Mouse (Mus musculus): ENCODE measurements around the gene Vps4a. TPM values are rescaled to one million over a fixed set of nuclear protein-coding genes. Genes with fewer than 3 reads are reported as not detected.
A peak's percentile ranks its signal among the peaks of the same experiment; 100 is the strongest.
"Not testable (repeated sequence)": the region's sequence is repeated elsewhere in the genome, so short reads cannot be mapped to it uniquely, and the experiment has no call there.

Gene Vps4a
- polyA plus RNA-seq, 1 experiment from 2014 or later, result 96.9 TPM

GRCm38 (mm10) chr8:107029310-107029709 is 1.7 kb upstream of the Vps4a start:
- no peak overlapping the region for H3K27ac ChIP-seq
- no peaks in the 10 kb centered on the region for H3K36me3 ChIP-seq (replicated peaks)
- WGBS, result 81% methylated on average over 3 of the region's 3 CpGs
- no peaks in the 10 kb centered on the region for H3K9me3 ChIP-seq
- no peak overlapping the region for H3K4me2 ChIP-seq
- peaks cover 18% of the 10 kb centered on the region for H3K4me1 ChIP-seq
- no peak for ATAC-seq (ENCODE audit: low FRiP score)
- H3K9ac ChIP-seq, result no peak overlapping the region
- no peaks in the 10 kb centered on the region for H3K27me3 ChIP-seq
- H3K4me3 ChIP-seq (replicated peaks), result no peak overlapping the region

- no peak for ATAC-seq (ENCODE audit: low FRiP score)
- Histone ChIP-seq H3K4me3 (replicated peaks) (no peak overlapping the region), H3K36me3 (replicated peaks) (no peaks in the 10 kb centered on the region), H3K27ac (no peak overlapping the region), H3K9me3 (no peaks in the 10 kb centered on the region), H3K27me3 (no peaks in the 10 kb centered on the region), H3K9ac (no peak overlapping the region), H3K4me2 (no peak overlapping the region), H3K4me1 (peaks cover 18% of the 10 kb centered on the region)
- WGBS, result 74% methylated on average over 5 of the region's 5 CpGs
These were observed 964 bp upstream of the Vps4a start for GRCm38 (mm10) chr8:107030058-107030457.

GRCm38 (mm10) chr8:107031577-107032090 is 612 bp downstream of the Vps4a start:
- peak overlapping the region; percentile 85 for H3K4me2 ChIP-seq
- H3K9ac ChIP-seq, result peak overlapping the region; percentile 95
- under 1% methylated on average over 35 of the region's 40 CpGs for WGBS
- H3K4me1 ChIP-seq, result peaks cover 18% of the 10 kb centered on the region
- ATAC-seq (ENCODE audit: low FRiP score), result no peak; the same call in 1 of the 2 replicates
- H3K27me3 ChIP-seq, result no peaks in the 10 kb centered on the region
- peak overlapping the region; percentile 81 for H3K27ac ChIP-seq
- H3K9me3 ChIP-seq, result no peaks in the 10 kb centered on the region
- peak overlapping the region; percentile 97 for H3K4me3 ChIP-seq (replicated peaks)
- H3K36me3 ChIP-seq (replicated peaks), result peaks cover 5% of the 10 kb centered on the region

- not testable (repeated sequence) for ATAC-seq (ENCODE audit: low FRiP score); H3K9me3 ChIP-seq; H3K27me3 ChIP-seq; H3K4me3 ChIP-seq (replicated peaks); H3K9ac ChIP-seq; H3K27ac ChIP-seq; H3K4me2 ChIP-seq
- Histone ChIP-seq H3K36me3 (replicated peaks) (peaks cover 13% of the 10 kb centered on the region), H3K4me1 (peaks cover 18% of the 10 kb centered on the region)
- 91% methylated on average over 2 of the region's 2 CpGs for WGBS
These were observed 2.6 kb downstream of the Vps4a start for GRCm38 (mm10) chr8:107033609-107034008.

- peaks cover 32% of the 10 kb centered on the region for H3K36me3 ChIP-seq (replicated peaks)
- WGBS, result 91% methylated on average over 3 of the region's 3 CpGs
- ATAC-seq (ENCODE audit: low FRiP score), result no peak
These were observed 4.6 kb downstream of the Vps4a start for GRCm38 (mm10) chr8:107035641-107036040.

GRCm38 (mm10) chr8:107036626-107037025 is 5.6 kb downstream of the Vps4a start:
- Histone ChIP-seq H3K4me2 (no peak overlapping the region), H3K4me3 (replicated peaks) (no peak overlapping the region), H3K36me3 (replicated peaks) (peaks cover 42% of the 10 kb centered on the region), H3K27ac (no peak overlapping the region), H3K27me3 (no peaks in the 10 kb centered on the region), H3K9me3 (no peaks in the 10 kb centered on the region), H3K4me1 (peaks cover 18% of the 10 kb centered on the region), H3K9ac (no peak overlapping the region)
- WGBS, result 96% methylated on average over 8 of the region's 8 CpGs
- no peak for ATAC-seq (ENCODE audit: low FRiP score)

More at GRCm38 (mm10) chr8:107035641-107036040, 4.6 kb downstream of the Vps4a start:
- H3K4me1 ChIP-seq, result peaks cover 18% of the 10 kb centered on the region
- no peaks in the 10 kb centered on the region for H3K9me3 ChIP-seq
- H3K27me3 ChIP-seq, result no peaks in the 10 kb centered on the region
- no peak overlapping the region for H3K4me2 ChIP-seq
- H3K27ac ChIP-seq, result no peak overlapping the region
- no peak overlapping the region for H3K9ac ChIP-seq
- H3K4me3 ChIP-seq (replicated peaks), result no peak overlapping the region

- Histone ChIP-seq H3K9me3 (no peaks in the 10 kb centered on the region), H3K4me2 (no peak overlapping the region), H3K4me1 (no peaks in the 10 kb centered on the region), H3K27me3 (no peaks in the 10 kb centered on the region), H3K4me3 (replicated peaks) (no peak overlapping the region), H3K36me3 (replicated peaks) (peaks cover 82% of the 10 kb centered on the region), H3K27ac (no peak overlapping the region), H3K9ac (no peak overlapping the region)
- no peak for ATAC-seq (ENCODE audit: low FRiP score)
- 90% methylated on average over 7 of the region's 7 CpGs for WGBS
These were observed 9.6 kb downstream of the Vps4a start for GRCm38 (mm10) chr8:107040632-107041031.

- 93% methylated on average over 6 of the region's 6 CpGs for WGBS
- H3K4me3 ChIP-seq (replicated peaks), result no peak overlapping the region
- ATAC-seq (ENCODE audit: low FRiP score), result no peak
- H3K9ac ChIP-seq, result no peak overlapping the region
- no peaks in the 10 kb centered on the region for H3K27me3 ChIP-seq
- H3K9me3 ChIP-seq, result no peaks in the 10 kb centered on the region
- H3K27ac ChIP-seq, result no peak overlapping the region
- no peak overlapping the region for H3K4me2 ChIP-seq
- H3K4me1 ChIP-seq, result peaks cover 24% of the 10 kb centered on the region
- peaks cover 81% of the 10 kb centered on the region for H3K36me3 ChIP-seq (replicated peaks)
These were observed 14.5 kb downstream of the Vps4a start for GRCm38 (mm10) chr8:107045478-107045877.

GRCm38 (mm10) chr8:107046976-107047375 is 16.0 kb downstream of the Vps4a start:
- H3K9ac ChIP-seq, result no peak overlapping the region
- H3K4me3 ChIP-seq (replicated peaks), result no peak overlapping the region
- H3K27ac ChIP-seq, result no peak overlapping the region
- WGBS, result 94% methylated on average over 5 of the region's 5 CpGs
- no peaks in the 10 kb centered on the region for H3K27me3 ChIP-seq
- H3K36me3 ChIP-seq (replicated peaks), result peaks cover 81% of the 10 kb centered on the region
- no peak overlapping the region for H3K4me2 ChIP-seq
- no peak for ATAC-seq (ENCODE audit: low FRiP score)
- no peaks in the 10 kb centered on the region for H3K9me3 ChIP-seq
- H3K4me1 ChIP-seq, result peaks cover 24% of the 10 kb centered on the region

GRCm38 (mm10) chr8:107048061-107048941 is 17.3 kb downstream of the Vps4a start, which contains the start of gene Pdf:
Pdf (minus strand) TSS chr8:107048614.
- peak; percentile 85 for ATAC-seq (ENCODE audit: low FRiP score)
- H3K4me3 ChIP-seq (replicated peaks), result peak within 1 kb of the TSS; percentile 89
- under 1% methylated on average over 87 of the region's 87 CpGs for WGBS
- peak within 1 kb of the TSS; percentile 80 for H3K9ac ChIP-seq
- no peaks in the 10 kb centered on the region for H3K27me3 ChIP-seq
- peak within 1 kb of the TSS; percentile 92 for H3K27ac ChIP-seq
- H3K4me1 ChIP-seq, result peaks cover 24% of the 10 kb centered on the region
- no peaks in the 10 kb centered on the region for H3K9me3 ChIP-seq
- peak within 1 kb of the TSS; percentile 92 for H3K4me2 ChIP-seq
- peaks cover 81% of the 10 kb centered on the region for H3K36me3 ChIP-seq (replicated peaks)

GRCm38 (mm10) chr8:107049480-107049879 is 18.5 kb downstream of the Vps4a start:
- no peak overlapping the region for H3K27ac ChIP-seq
- H3K36me3 ChIP-seq (replicated peaks), result peaks cover 78% of the 10 kb centered on the region
- ATAC-seq (ENCODE audit: low FRiP score), result no peak
- H3K9me3 ChIP-seq, result no peaks in the 10 kb centered on the region
- H3K4me2 ChIP-seq, result peak overlapping the region; percentile 92; the same call in 1 of the 2 replicates
- peak overlapping the region; percentile 89 for H3K4me3 ChIP-seq (replicated peaks)
- H3K27me3 ChIP-seq, result no peaks in the 10 kb centered on the region
- H3K9ac ChIP-seq, result 0 out of 2 replicates have a peak overlapping the region, but pooled peaks have one; percentile 80
- H3K4me1 ChIP-seq, result peaks cover 24% of the 10 kb centered on the region
- 92% methylated on average over 4 of the region's 4 CpGs for WGBS

- no peak overlapping the region for H3K27ac ChIP-seq
- WGBS, result 98% methylated on average over 8 of the region's 8 CpGs
- ATAC-seq (ENCODE audit: low FRiP score), result no peak
These were observed 21.0 kb downstream of the Vps4a start for GRCm38 (mm10) chr8:107052046-107052445.

More at GRCm38 (mm10) chr8:107052046-107052445, 21.0 kb downstream of the Vps4a start:
- H3K4me2 ChIP-seq, result no peak overlapping the region
- H3K9me3 ChIP-seq, result no peaks in the 10 kb centered on the region
- H3K9ac ChIP-seq, result no peak overlapping the region
- no peak overlapping the region for H3K4me3 ChIP-seq (replicated peaks)
- peaks cover 31% of the 10 kb centered on the region for H3K4me1 ChIP-seq
- peaks cover 58% of the 10 kb centered on the region for H3K36me3 ChIP-seq (replicated peaks)
- no peaks in the 10 kb centered on the region for H3K27me3 ChIP-seq

Measured in forebrain, embryonic 12.5 days (tissue).